Mouse (Mus musculus): ENCODE measurements around the gene Cyp2j8.

DNA sequence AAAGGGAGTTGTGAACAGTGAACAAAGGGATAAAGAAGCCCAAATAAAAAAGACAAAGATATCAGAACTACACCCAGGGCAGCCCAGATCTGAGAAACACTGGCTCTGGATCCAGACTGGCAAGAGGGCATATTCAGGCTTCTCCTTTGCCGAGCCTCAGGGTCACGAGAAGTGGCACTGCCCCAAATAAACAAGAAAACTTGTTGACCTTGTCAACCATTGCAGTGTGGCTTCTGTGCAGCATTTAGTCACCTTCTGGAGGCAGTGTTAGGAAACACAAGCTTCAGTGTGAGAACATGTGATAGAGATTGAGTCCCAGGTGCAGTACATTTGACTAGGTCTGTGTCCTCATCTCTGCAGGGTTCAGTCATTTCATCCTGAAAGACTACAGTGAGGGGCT is 15.1 kb upstream of the Cyp2j8 start:
- TF ChIP-seq GATA1 (IDR thresholded peaks at IDR 0.05; ENCODE audit: borderline replicate concordance, low read length) (no peak), CTCF (IDR thresholded peaks at IDR 0.05; ENCODE audit: low read depth, low read length) (no peak), POLR2AphosphoS5 (IDR thresholded peaks at IDR 0.05; ENCODE audit: insufficient replicate concordance, low read depth, low read length) (no peak), GATA2 (IDR thresholded peaks at IDR 0.05; ENCODE audit: borderline replicate concordance, low read depth, low read length) (no peak), TAL1 (conservative IDR thresholded peaks at IDR 0.05; ENCODE audit: low read depth, low read length) (no peak)

Measured in G1E (cell line).